Mouse (Mus musculus) olfactory bulb, adult 2 months (tissue): ENCODE measurements around the gene Suds3. TPM values are rescaled to one million over a fixed set of nuclear protein-coding genes. Genes with fewer than 3 reads are reported as not detected.

ENCODE experiments used
- H3K27ac ChIP-seq: fragments of 200-500 bp; 2 replicates; pipeline ENCODE4 v1.5.1; 2012; ENCODE audit warnings: low read depth, low read length; ENCODE audit not compliant: insufficient read depth
- H3K4me1 ChIP-seq: fragments of 200-500 bp; 2 replicates; pipeline ENCODE4 v1.6.1; 2012; ENCODE audit warnings: low read length; ENCODE audit not compliant: control insufficient read depth, insufficient read depth
- H3K4me3 ChIP-seq: fragments of 200-500 bp; 2 replicates; pipeline ENCODE4 v1.5.1; 2012; ENCODE audit warnings: mild to moderate bottlenecking, low read depth, low read length, moderate library complexity; ENCODE audit not compliant: insufficient read depth
- CTCF ChIP-seq: fragments of 200-500 bp; IDR thresholded peaks from 2 replicates; pipeline ENCODE4 v1.5.1; 2012; ENCODE audit warnings: low read depth, mild to moderate bottlenecking, low read length, moderate library complexity; ENCODE audit not compliant: insufficient read depth
- POLR2A ChIP-seq: fragments of 200-500 bp; IDR thresholded peaks from 2 replicates; pipeline ENCODE4 v1.6.1; 2012; ENCODE audit warnings: mild to moderate bottlenecking, low read depth, low read length, moderate library complexity; ENCODE audit not compliant: insufficient read depth
- WGBS: fragments of 180-500 bp; shearing (Covaris S2); methylation state at CpG from one replicate; pipeline ENCODE4 v1.1.7; 2018; 5-methylcytosine and 5-hydroxymethylcytosine counted together
- polyA plus RNA-seq: library from polyadenylated mRNA; stranded (reverse); fragments of >200 nt; gene quantifications from 2 replicates; pipeline ENCODE4 v1.2.4, GENCODE M21; 2012; ENCODE audit warnings: low replicate concordance; ENCODE audit not compliant: missing spikeins, insufficient read depth, insufficient read length

Gene Suds3
- 131 TPM in 1 of 2 replicates, not detected in the other for polyA plus RNA-seq

DNA sequence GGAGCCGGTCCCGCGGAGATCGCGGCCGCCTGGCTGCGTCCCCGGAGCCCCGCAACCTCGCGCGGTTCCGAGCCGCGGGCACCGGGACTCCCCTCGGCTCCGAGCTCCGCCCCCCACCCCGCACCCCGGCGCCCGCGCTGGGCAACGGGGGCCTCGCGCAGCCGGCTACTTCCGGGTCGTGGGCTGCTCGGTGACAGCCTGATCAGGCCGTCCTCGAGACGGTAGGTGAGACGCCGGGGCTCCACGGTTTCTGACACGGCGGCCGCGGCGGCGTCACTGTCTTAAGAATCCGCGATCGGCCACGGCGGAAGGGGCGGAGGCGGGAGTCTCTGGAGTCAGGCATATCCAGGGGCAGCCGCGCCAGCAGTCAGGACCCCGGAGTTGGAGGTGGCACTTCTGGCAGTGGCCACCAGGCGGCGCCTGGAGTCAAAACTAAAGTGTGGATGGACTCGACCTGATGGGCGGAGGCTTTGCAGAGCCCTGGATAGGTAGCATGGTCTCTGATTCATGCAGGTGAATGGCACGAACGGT lies at the start of gene Suds3:
Suds3 (minus strand) TSS at position 278 of the 531 bp plus-strand sequence.
- TF ChIP-seq POLR2A (no peak), CTCF (peak; percentile 88)
- H3K4me1 ChIP-seq: peaks cover 4% of the 10 kb centered on the region
- H3K27ac ChIP-seq: peak within 1 kb of the TSS; percentile 98
- 3% methylated on average over 59 of the region's 59 CpGs for WGBS
- H3K4me3 ChIP-seq: peak within 1 kb of the TSS; percentile 56

DNA sequence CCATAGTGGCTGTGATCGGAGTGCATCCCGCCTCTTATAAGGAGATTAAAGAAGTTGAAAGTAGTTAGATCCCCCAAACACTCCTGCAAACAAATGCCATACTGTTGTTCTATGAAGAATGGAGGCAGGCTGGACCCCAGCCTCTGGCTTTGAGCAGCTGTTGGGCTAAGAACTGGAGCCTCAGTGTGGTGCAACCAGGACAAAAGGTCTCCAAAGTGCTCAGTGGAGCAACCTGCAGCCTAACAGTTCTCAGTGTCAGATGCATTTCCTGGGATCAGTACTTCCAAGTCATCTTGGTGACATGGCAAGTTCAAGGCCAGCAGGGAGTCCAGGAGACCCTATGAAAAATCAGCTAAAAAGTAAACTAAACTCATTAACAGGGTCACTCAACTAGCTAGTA lies 49.0 kb upstream of the Suds3 start:
- WGBS: 75% methylated on average over 2 of the region's 2 CpGs
- no peak for TF ChIP-seq CTCF
- no peak for TF ChIP-seq POLR2A
- 0 out of 2 replicates have a peak, but pooled peaks cover 3% of the 10 kb centered on the region for H3K4me1 ChIP-seq
- H3K4me3 ChIP-seq: no peak overlapping the region
- no peak overlapping the region for H3K27ac ChIP-seq

DNA sequence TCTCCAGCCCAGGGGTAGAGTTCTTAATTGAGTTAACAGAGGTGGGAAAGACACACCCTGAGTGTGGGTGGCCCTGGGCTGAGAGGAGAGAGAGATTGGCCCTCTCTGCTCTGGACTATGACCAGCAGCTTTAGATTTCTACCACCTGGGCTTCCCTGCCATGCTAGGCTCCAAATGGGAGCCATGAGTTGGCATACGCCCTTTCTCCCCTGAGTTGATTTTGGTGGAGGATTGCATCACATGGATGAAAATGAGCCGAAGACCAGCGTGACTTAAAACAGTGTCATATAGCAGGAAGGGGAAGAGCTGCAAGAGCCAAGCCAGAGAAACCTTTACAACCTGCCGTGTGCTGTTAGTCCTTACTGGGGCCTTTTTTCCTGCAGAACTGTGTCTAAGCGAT lies 48.6 kb upstream of the Suds3 start:
- peaks cover 5% of the 10 kb centered on the region; the same call in 1 of the 2 replicates for H3K4me1 ChIP-seq
- H3K4me3 ChIP-seq: no peak overlapping the region
- TF ChIP-seq POLR2A (no peak), CTCF (no peak)
- 89% methylated on average over 5 of the region's 5 CpGs for WGBS
- H3K27ac ChIP-seq: no peak overlapping the region

DNA sequence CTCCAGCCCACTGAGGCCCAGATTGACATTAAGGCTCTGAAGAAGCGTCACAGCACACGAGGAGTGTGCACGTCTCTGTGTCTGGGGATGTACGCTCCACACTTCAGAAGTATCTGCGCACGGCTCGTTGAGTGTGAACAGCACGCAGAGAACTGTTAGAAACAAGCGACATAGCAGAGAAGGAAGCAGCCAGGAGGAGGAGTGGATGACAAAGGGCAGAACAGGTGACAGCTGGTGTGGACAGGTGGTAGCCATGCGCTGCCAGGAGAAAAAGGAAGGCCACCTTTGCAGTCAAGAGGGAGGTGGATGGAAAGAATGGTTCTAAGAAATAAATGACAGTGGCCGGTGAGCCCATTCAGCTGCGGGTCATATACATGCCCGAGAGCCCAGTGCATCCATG lies 47.9 kb upstream of the Suds3 start:
- no peak for TF ChIP-seq CTCF
- no peak for TF ChIP-seq POLR2A
- H3K4me3 ChIP-seq: no peak overlapping the region
- H3K4me1 ChIP-seq: peaks cover 7% of the 10 kb centered on the region; the same call in 1 of the 2 replicates
- no peak overlapping the region for H3K27ac ChIP-seq
- 96% methylated on average over 13 of the region's 13 CpGs for WGBS

DNA sequence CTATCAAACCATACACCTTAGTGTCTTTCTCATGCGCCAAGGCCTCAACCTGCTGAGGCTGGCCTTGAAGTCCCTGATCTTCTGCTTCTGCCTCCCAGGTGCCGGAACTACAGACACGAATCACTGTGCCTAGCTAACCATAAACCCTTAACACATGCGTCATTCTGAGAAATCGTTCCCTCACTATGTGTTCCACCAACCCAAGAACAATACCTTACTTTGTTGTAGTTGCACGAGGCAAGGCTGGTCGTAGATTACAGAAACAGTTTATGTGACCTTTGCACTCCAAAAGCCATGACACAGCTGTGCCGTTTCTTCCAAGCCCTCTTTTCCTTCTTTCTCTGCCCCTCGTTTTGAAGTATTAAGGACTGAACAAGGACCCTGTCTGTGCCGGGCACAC lies 44.6 kb upstream of the Suds3 start:
- no peak overlapping the region for H3K27ac ChIP-seq
- WGBS: 72% methylated on average over 10 of the region's 10 CpGs
- TF ChIP-seq CTCF (no peak), POLR2A (no peak)
- no peak overlapping the region for H3K4me3 ChIP-seq
- peaks cover 11% of the 10 kb centered on the region; the same call in 1 of the 2 replicates for H3K4me1 ChIP-seq

DNA sequence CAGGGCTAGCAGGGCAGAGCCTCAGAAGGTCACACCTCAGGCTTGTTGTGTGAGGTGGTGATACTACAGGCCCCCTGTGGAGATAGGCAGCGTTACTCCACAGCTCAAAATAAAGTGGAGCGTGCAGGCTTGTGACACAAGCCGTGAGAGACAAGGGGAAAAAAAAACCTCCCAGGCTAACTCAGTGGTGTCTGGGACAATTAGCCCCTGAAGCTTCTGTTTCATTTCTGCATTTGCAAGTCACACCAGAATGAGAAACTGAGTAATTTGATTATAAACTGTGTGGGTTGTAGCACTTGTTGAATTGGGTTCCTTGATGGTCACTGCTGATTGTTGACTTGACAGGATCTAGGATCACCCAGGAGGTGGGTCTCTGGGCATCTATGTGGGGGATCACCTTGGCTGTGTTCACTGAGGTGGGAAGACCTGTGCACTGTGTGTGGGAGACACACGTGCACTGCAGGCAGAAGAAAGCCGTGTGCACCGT lies 43.9 kb upstream of the Suds3 start:
- no peak overlapping the region for H3K27ac ChIP-seq
- 65% methylated on average over 6 of the region's 6 CpGs for WGBS
- H3K4me3 ChIP-seq: no peak overlapping the region
- H3K4me1 ChIP-seq: peaks cover 11% of the 10 kb centered on the region; the same call in 1 of the 2 replicates
- no peak for TF ChIP-seq CTCF
- TF ChIP-seq POLR2A: no peak

DNA sequence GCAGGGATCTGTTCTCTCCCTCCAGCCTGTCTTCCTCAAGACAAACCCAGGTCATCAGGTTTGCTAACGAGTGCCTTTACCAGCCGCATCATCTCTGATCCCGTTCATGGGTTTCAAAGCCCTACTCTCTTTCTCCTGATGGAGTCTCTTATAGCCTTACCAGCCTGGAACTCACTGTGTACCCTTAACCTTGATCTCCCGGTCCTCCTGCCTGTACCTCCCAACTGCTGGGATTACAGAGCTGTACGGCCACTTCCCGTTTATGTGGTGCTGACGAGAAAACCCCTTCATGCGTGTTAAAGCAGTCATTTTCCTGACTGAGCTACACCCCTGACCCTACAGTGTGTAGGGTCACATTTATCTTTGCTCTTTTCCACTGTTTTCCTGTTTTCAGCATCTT lies 43.4 kb upstream of the Suds3 start:
- H3K4me1 ChIP-seq: peaks cover 11% of the 10 kb centered on the region; the same call in 1 of the 2 replicates
- WGBS: 78% methylated on average over 8 of the region's 8 CpGs
- no peak for TF ChIP-seq CTCF
- no peak for TF ChIP-seq POLR2A
- no peak overlapping the region for H3K4me3 ChIP-seq
- no peak overlapping the region for H3K27ac ChIP-seq

DNA sequence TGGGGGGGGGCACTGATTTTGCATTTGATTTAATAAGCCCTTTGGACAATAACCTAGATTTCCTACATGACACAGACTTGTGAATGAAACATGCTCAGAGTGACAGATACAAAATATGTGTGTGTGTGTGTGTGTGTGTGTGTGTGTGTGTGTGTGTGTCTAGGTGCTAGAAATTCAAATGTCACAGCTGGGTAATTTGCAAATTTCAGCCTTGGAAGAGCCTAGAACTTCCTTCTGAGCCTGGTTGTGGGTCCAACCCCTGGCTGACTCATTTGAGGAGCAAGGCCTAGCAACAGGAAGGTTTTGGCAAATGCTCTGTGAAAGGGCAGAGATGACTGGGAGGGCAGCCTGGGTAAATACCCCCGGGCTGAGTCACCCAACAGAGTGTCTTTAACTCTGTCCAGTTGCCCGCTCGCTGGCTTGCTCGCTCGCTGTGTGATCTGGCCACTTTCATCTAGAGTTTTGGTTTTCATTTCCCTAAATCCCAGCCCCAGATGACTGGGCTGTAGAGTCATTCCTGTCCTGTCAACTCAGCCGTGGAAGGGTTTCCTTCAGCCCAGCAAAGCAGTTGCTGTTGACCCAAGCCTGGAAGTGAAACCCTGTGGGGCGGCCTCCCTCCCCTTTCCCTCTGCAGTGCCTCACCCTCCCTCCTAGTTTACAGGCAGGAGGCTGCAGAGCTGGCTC lies 42.6 kb upstream of the Suds3 start:
- Histone ChIP-seq H3K4me1 (peaks cover 15% of the 10 kb centered on the region), H3K4me3 (no peak overlapping the region), H3K27ac (no peak overlapping the region)
- 67% methylated on average over 7 of the region's 7 CpGs for WGBS
- TF ChIP-seq CTCF (no peak), POLR2A (no peak)

DNA sequence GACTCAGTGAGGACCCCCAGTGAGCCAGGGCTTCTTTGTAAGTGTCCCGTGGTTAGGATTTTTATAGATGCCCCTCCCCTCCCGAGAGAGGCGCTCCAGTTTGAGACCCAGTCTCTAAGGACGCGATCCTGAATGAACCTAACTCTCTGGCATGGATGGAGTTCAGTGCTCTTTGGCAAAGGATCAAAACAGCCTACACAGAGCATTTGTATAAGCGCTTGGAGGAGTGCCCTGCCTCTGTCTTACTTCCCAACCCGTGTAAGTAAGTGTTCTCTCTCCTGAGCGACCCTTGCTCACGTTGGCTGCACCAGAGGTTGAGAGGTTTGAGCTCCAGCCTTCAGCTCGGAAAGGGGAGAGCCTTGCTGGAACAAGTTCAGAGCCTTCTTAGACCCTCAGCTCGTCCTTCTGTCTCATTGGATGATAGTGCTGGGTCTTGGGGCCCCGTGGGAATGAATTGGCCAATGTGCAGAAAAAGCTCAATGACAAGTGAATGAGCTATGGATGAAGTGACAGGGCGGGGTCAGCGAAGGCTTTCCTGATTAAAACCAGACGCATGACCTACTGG lies 37.7 kb upstream of the Suds3 start:
- WGBS: 49% methylated on average over 15 of the region's 15 CpGs
- H3K27ac ChIP-seq: no peak overlapping the region
- peaks cover 6% of the 10 kb centered on the region for H3K4me1 ChIP-seq
- no peak overlapping the region for H3K4me3 ChIP-seq
- no peak for TF ChIP-seq CTCF
- TF ChIP-seq POLR2A: no peak
